Mouse (Mus musculus) adrenal gland, adult 2 months (tissue): ENCODE measurements at regions not wholly inside any gene's neighbourhood (a gene's known extent, or its start where the extent isn't known, plus 50 kb on each side); places are given as distances from the start of the nearest gene placed in this dataset.

Experiments
- DNase-seq: peaks from one replicate; pipeline ENCODE4 v3.0.0; 2021

DNA sequence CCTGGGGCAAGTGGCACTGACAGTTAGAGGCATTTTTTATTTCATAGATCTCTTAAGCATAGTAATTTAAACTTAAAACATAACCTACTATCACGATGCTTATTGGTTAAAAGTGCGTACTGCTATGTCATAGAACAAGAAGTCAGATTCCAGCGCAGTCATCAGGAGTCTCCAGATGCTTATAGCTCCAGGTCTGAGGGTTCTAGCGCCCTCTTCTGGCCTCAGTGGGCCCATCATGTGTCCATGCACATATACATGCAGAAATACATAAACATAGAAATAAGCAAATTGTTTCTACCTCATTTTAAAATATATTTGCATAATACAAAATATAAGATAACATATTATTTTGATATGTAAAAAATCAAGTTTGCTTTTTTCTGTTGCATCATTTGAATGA, 1002.8 kb upstream of the Adgrl2 start:
- DNase-seq: no peak

DNA sequence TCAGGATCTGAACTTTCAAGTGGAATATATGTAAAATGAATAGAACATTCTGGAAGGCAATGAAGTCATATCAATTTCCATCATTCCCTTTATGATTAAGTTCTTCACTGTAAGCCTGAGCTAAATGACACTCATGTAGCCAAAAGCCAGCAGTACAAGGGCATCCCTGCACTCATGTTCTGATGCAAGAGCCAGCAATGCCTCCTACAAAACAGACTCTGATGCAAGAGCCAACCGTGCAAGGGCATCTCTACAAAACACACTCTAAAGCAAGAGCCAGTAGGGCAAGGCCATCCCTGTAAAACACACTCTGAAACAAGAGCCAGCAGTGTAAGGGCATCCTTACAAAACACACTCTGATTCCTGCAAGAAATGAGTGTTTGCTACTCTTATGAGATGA, 997.4 kb upstream of the Adgrl2 start:
- DNase-seq: peak; percentile 76

DNA sequence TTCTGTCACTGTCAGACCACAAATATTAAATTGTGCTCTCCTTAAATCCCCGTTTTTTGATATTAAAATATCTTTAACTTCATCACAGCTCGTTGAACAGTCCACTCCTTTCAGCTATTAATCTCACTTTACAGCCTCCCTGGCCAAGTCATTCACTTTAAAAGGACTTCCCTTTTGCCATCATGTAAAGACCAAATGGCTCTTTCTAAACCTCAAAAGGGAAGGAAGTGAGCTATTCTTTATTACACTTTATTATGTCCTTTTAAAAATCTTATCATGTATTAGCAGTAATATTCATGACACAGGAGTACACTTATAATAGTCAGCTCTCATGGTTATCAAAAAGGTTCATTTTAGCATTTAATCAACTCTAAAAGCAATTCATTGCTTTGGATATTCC, 966.6 kb upstream of the Adgrl2 start:
- no peak for DNase-seq

DNA sequence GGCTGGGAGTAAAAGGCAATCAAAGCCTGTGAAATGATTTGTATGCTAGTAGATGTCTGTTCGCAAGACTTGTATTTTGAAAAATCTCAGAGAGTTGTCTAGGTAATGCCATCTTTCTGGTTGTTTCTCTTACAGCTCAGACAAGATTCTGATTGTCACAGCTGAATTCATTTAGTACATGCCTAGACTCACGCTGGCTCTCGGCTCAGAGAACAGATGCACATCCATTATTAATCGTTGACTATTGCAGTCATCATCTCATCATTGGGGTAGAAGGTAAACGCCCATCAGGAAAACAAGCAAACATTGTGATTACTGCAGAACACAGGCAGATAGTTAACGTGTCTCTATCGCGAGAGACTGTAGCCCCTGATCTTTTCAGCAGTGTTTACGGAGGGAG, 945.8 kb upstream of the Adgrl2 start:
- no peak for DNase-seq

DNA sequence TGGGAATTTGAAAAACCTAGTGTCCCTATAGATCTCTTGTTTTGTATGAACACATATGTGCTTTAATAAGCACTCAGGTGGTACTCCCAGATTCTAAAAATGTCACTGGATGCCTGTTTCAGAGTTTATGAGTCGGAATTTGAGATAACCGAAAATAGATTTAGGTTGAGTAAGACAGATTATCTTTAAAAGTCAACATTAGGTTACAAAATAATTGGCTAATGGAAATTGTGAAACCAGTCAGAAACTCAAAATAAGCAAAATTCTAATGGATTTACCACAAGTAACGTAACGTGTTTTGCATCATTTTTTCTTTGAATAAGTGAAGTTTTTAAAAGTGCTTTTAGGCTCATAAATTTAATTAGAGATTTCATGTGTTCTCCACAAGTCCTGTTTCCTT, 944.5 kb upstream of the Adgrl2 start:
- DNase-seq: no peak

DNA sequence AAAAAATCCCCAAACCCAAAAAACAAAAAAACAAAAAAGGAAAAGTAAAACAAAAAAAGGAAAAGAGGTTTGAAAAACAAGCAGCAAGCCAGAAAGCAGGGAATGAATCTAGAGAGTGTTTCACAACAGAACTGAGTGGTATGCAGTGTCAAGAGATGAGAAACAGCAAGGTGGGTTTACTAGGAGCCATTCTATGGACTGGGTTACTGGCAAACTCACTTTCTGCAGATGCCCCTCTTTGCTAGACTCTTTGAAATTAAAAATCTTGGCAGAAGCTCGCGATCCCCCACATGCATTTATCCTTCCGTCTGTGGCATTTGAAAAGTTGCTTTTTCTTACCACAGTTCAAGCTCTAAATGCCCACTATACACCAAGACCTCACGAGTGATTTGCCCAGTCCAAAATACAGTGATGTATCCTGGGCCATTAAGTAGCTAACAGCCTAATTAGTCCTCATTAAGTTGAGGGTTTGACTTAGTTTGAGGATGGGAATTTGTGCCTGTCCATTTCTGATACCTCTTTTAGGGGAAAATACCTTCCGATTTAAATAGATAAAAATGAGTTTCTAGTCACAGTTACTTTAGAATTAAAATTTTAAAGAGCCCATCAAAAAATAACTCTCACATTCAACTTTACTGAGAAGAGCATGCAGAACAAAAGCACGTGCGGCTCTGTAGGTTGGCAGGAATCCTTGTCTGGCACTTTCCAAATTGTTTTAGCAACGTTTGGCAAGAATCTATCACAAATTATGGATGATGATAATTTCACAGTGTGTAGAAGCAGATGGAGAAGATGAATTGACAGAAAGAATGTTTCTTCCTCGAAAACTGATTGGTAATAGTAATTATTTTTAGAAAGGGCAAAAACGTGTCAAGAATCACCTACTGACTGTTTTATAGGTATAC, 938.4 kb upstream of the Adgrl2 start:
- no peak for DNase-seq

DNA sequence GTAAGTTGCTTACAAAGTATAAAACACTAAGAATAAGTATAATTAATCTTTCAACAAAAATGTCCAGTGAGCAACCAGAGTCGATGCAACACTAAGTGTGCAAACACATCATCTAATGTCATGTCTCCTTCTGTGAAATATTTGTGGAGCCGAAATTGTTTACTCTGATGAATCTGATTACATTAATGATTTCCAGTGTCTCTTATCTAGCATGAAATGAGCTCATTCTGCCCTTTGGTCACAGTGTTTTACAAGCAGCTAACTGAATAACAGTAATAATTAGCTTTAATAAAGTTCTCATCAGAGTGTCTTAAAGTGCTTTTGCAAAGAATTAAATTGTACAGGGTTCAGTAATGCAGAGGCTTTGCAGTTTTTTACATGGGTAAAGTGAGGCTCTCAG, 929.9 kb upstream of the Adgrl2 start:
- no peak for DNase-seq

DNA sequence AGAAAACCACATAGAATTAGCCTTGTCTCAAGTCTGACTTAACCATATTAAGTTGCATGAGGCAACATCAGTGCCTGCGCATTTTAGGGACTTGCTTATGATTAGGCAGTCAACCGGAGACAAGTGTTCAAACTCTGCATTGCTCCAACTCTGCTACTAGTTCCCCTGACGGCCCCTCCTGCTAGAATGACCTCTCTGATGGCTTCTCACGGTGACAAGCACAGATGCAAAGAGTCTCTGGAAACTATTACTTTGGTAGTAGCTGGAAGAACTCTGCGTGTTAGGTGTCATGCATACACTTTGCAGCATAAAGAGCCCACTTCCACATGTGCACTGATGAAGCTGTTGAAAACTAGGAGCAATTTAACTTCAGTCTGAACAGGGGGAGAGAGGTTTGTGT, 927.8 kb upstream of the Adgrl2 start:
- no peak for DNase-seq

DNA sequence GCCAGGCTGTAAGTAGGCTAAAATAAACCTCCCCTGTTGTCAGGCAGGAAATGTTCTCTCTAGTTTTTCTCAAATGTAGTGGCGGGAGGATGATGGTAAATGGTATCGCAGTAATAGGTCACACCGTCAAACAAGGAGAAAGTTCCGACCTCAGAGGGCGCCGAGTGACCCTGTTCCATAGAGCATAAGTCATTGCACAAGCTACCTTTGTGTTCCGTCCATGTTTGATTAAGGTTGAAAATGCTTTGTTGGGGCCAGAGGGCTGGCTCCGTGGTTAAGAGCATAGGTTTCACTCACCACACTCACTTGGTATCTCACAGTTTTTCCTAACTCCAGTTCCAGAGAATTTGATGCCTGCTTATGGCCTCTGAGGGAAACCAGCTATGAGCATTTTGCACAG, 920.4 kb upstream of the Adgrl2 start:
- DNase-seq: no peak

DNA sequence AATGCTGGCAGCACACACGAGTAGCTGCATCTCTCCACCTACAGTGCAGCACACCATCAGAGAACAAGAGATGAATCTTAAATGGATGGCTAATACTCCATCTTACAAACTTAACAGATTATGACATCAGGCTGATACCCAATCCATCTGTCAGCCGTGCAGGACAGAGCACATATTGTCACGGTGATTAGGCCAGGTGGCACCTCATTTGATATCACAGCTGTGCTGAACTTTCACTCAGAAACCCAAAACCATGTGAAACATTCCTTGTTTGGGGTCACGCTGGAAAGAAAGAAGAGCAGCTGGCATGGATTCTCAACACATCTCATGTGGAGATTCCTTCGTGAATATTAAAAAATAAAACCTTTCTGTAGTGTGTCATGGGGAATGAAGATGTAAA, 911.4 kb upstream of the Adgrl2 start:
- no peak for DNase-seq

DNA sequence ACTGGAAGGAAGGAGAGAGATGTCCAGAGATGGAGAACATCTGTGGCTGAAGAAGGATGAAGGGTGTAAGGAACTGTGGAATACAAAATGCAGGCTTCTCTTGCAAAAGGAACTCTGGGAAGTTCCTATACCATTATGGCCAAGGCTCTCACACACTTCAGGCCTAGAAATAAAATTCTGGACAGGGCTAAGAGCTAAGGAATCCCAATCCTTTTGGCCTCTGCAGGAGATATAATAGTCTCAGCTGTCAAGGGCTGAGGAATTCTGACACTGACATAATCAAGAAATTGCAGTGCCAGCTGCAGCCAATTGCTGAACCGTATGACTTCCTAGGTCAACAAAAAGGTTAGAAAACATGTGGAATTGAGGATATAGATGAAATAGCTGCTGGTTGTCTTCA, 886.2 kb upstream of the Adgrl2 start:
- DNase-seq: no peak

DNA sequence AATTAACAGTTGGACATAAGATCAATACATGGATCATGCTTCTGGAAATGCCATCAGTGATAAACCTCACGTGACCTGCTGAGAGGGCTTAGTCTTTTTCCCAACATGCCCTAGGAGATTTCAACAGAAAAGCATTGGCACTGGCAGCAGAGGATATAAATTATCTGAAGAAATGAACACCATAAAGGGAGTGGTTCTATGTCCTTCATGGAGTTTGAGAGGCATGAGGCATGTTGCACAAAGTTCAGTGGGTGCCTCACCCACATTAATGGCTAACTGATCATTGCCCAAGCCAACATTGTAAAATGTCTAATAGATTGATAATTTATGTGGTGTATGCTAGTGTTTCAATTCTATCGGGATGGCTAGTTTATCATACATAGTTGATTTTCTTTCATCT, 875.6 kb upstream of the Adgrl2 start:
- no peak for DNase-seq

DNA sequence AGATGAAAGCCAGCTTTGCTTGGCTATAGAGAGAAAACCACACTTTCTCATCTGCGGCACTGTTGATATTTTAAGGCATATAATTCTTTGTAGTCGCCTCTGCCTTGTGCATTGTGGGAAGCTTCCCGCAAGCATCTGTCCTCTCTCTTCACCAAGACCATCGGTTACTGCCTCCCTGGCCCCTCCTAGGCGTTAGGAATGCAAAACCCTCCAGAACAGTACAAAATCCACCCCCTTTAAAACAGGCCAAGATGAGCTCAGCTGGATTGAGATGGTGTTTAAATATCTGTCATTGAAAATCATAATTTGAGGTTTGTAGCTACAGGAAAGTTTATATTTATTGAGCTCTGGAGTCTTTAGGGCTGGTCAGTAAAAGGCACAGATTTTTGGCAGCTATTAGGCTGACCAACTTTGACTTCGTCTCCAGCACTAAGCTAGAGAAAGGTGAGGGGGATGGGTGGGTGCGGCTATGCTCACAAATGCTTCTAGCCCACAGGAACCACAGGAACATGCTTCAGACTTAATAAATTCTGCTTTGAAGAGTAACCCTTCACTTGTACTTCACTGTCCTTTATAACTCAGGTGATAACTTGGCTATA, 856.7 kb upstream of the Adgrl2 start:
- DNase-seq: no peak

DNA sequence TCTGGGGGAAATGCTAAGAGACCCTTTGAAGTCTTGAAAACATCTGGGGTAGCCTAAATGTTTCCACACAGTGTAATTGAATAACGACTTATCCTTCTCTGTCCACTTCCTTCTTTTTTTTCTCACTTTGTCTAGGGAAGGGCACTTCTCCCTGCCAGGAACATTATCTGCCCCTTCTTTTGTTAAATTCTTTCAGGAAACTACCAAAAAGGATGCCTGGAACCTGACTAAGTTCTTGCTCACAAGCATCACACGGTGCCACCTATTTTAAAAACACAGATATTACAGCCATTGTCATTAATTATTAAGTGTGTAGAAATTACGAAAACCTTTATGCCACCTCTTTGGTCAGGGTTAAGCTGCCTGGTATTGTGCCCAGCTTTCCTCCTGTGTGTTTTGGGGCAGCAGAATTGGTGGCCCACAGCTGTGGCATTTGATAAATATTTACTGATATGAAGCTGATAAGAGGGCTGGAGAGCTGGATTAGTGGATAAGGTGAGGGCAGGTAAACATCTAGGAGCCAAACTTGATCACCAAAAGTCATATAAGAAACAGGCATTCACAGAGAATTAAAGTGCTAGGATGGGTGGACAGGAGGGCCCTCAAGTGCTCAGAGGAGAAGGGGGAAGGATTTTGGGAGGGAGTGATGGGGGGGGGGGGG, 855.6 kb upstream of the Adgrl2 start:
- DNase-seq: no peak

DNA sequence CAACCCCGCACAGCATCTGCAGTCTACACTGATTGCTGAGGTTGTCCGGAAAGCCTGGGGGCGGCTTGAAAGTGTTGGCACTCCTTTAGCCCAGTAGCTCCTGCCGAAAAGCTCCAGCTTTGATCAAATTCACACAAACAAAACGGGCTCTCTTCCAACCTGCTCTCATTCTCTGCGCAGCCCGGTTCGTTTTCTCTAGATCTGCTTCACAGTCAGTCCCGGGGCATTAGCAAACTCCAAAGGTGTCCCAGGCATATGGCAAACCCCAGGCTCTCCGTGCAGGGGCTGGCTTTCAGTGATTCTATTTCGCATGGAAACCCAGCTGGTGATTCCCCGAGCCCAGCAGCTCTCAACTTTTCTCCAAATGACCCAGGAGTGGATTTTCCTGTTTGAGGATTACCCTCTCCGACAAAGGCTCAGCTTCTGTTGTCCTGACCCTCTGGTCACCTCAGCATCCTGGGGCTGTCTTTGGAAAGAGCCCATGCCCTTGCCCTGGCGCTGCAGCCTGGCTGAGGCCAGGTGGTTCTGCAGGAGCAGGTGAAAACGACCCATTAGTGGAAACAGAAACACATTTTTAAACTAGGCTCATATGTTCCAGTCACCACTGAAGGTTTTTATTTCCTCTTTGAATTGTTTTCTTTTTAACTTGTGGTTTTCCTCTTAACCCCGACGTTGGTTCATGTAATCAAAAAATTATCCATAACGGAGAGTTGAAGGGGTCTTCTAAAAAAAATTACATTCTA, 854.9 kb upstream of the Adgrl2 start:
- DNase-seq: peak; percentile 2

DNA sequence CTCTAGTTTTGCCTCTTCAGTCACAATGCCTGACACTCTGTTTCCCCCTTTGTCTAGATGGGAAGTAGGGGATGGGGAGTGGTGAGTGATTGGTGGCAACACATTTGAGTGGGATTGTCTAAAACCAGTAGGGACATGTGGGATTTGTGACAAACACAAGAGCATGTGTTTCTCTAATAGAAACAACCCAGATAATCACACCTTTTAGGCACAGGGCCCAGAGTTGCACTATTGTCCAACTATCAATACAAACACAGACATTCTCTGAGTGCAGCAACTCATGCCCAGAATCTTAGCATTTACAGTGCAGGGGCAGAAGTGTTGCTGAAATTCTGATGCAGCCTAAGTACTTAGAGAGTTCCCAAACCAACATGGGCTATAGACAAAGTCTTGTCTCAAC, 847.6 kb upstream of the Adgrl2 start:
- no peak for DNase-seq

DNA sequence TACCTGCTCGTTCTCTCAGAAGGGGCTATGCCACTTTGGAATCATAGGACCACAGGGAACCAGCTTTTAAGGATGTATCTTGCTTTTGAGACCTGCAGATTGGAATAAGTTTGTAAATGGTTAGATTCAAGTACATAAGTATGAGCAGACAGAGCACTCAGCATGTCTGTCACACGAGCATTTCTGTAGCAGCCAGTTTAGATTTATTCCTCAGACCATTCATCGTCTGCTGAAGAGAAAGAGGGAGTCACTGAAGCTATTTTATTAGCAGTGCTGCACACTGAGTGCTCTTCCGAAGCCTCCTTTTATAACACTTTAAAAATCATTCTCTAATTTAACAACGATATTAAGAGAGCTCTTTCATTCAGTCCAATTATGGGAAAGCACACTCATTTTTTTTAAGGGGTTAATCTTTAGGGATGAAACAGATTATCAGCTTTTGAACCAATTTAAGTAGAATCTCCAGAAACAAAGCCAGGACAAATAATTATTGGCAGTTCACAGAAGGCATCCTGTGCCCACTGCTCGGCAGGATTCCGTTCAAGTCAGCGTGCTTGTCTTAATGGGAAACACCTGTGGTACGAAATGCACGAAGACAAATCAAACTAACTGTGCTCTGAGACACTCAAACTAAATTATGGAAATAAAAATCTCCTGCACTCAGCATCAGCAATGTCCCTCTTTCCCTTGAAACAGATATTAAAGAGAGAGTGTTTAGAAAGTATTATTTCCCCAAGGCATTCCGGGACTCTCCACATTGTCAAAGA, 846.3 kb upstream of the Adgrl2 start:
- DNase-seq: no peak

DNA sequence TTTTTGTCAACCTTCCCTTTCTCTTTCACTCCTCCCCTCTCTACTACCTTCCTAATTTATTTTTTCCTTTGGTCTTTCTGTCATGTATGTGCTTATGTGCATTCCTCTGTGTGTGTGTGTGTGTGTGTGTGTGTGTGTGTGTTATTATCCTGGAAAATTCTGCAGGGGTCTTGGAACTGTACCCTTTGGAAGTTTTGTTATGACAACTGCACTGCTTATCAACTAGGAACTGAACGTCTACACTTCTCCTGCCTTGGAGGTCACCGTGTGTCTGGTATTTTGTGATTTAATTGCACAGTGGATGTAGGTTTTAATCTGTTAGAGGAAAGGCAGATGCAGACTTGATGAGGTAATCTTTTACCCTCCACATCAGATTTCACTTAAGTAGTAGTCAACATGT, 836.8 kb upstream of the Adgrl2 start:
- DNase-seq: no peak

DNA sequence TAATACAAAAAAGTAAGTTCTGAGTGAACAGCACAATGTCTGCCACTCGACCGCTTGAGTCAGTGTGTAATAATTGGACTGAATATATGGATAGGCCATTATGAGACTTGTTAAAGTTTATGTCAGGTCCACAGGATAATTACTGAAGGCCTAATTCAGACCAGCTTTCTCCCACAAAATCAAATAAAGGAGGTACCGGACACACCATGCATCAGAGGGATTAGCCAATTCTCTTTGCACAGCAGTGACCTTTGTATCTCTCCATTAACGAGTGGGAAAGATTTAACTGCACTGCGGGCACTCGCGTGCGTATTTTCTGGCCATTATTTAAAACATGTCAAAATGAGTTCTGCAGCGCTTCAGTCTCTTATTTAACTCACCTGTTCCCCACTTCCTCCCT, 836.4 kb upstream of the Adgrl2 start:
- no peak for DNase-seq

DNA sequence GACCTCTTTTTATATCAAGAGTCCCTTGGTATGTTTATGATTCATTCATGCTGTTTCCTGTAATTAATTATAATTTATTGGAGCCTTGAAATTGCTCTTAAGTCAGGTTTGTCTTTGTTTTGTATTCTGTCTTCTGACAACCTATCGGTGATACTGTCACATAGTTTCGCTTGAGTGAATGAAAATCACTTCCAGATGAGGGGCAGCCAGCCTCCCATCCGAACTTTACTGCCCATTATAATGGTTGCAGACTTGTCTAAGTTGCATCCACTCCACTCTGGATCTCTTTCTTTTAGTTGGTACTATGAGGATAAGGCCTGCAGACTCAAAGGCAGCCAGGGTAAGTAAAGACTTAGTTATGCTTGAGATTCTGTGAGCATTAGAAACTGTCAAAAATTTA, 830.3 kb upstream of the Adgrl2 start:
- DNase-seq: no peak

DNA sequence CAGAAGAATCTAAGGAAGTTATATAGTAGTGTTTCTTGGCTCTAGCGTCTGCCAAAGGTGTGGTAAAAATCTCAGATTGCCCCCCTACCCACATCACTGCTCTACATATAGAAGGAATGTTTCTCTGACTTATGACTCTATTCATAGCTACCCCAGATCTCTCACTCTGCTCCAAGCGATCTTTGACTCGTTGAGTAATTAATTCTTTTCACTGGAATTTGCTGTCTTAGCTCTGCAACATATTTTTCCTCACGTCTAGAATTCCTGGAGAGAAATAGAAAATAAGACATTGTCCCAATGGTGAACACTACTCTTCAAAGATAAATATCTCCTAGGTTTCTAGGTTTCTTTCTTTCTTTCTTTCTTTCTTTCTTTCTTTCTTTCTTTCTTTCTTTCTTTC, 829.5 kb upstream of the Adgrl2 start:
- DNase-seq: no peak

DNA sequence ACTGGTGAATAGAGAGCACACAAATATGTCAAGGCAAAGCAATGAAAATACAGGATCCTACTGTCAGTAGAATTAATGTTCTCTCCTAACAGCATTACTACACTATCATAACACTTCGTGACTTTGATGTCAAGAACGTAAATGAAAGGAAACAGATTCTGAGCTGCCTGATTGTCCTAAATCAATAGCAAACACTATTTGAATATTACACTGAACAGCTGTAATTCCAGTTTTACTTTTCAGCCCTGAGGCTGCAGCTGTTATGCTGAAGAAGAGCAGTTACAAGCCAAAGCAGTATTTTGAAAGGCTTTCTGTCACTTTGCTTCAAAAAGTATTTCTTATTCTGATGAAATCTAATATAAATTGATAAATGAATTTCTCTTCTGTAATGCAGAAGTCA, 828.7 kb upstream of the Adgrl2 start:
- DNase-seq: no peak
